Mouse (Mus musculus) kidney, adult 10 weeks (tissue): ENCODE data around the gene Hivep2. TPM values are rescaled to one million over a fixed set of nuclear protein-coding genes. Genes with fewer than 3 reads are reported as not detected.

Source experiments
- polyA plus RNA-seq: library from polyadenylated mRNA; stranded (reverse); fragments of 350-450 nt; fragmentation: Illumina TruSeq; extraction: RNeasy Lipid Tissue Mini Kit (QIAGEN cat#74804); gene quantifications from one replicate; pipeline ENCODE4 v1.2.3, GENCODE M21; 2014; ENCODE audit warnings: low read depth, low replicate concordance

Hivep2 gene
- 5.3 TPM for polyA plus RNA-seq

GRCm38 (mm10) chr10:13965974-13966829, at the start of gene Hivep2:
Gene Hivep2, plus strand, starts transcription at chr10:13966075.

Other genes with a start within 250 kb of the Hivep2 start
- 104 TPM for gene Aig1, start 97.1 kb upstream of the Hivep2 start, polyA plus RNA-seq